Mouse (Mus musculus): ENCODE data around the gene Txlna.

Gene Txlna

DNA sequence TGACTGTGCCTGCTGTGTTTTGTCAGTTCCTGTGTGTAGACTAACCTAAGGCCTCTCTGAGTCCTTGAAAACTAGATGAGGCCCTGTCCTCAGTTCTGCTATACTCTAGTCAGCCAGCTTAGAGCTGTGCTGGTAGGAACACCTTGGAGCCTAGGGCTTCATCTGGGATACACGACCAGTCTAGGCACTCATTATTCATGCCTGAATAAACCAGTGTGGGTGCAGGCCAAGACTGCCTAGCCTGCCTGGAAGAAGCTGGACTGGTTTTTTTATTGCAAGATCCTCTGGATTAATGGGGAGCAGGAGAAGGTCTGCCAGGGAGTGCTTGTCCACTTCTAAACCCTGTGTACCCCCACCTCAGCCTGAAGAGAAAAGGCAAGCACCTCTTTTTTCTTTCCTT is 53.9 kb downstream of the Txlna start:
- no peak for DNase-seq

DNA sequence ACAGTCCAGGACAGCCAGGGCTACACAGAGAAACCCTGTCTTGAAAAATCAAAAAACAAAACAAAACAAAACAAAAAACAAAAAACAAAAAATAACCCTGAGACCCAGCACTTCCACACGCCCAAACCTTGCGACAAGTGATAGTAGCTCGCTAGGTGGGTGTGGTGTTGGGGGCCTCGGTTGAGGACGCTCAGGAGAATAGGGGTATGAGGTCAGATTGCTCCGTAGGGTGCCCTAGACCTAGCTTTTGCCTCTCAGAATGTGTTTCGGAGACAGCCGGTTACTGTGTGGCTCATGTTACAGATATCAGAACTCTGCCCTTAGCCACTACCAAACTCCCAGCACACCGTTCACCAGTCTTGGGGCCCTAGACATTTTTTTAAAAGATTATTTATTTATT is 55.1 kb downstream of the Txlna start:
- no peak for DNase-seq

DNA sequence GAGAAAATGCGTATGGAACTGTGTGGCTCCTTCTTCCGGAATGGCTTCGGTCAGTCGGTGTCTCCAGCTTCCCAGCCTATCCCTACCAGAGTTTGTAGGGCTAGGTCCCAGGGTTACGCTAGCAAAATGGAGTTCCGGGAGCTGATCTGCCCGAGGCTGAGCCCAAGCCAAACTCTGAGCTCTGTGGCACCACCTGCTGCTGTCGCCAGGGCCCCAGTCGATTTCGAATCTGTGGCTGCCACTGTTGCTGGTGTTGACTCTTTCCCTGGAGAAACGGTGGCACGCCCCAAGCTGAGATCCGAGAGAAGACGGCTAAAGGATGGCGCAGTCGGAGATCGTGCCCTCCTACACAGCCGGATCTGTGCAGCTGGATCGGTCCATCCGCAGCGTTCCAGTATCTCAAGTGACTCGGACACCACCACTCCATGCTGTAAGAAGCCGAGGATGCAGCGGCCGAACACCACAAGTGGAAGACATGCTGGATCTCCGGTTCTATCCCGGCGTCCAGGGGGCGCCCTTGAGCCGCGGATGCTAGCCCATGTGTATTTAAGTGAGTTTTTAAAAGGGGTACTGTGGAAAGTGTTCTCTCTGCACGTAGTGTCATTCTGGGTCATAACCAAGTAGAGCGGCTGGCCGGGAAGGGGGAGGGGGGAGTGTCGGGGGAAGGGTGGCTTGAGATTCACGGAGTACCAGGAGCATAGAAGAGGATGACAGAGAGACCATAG is 55.8 kb downstream of the Txlna start:
- DNase-seq = peak; percentile 98

DNA sequence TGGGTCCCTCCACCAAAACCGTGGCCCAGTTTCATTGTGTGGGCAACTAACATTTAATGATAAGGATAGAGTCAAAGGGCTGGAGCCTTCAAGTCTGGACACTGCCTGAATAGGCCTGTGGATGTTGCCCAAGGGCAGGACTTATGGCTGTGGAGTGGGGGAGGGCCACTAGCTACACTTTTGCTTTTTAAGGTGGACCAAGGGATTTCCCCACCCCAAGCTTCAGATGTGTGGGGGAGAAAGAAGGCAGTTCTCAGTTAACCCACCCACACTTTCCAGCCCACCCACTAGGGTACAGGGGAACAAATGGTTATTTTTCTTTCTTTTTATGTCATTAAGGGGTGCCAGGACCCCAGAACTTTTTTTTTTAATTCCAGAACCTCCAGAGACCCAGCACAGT is 56.5 kb downstream of the Txlna start:
- no peak for DNase-seq

DNA sequence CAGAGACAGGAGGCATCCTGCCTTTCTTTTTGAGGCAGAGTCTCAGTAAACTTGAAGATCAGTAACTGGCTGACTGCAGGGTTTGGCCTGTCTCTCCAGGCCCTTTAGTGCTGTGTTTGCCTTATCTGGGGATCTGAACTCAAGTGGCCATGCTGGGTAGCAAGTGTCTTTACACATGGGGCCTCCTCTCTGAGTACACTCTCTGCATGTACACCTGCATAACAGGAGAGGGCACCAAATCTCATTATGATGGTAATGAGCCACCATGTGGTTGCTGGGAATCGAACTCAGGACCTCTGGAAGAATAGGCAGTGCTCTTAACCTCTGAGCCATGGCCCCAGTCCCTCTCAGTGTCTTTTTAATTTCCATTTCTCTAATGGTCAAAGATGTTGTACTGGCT is 58.6 kb downstream of the Txlna start:
- no peak for DNase-seq

DNA sequence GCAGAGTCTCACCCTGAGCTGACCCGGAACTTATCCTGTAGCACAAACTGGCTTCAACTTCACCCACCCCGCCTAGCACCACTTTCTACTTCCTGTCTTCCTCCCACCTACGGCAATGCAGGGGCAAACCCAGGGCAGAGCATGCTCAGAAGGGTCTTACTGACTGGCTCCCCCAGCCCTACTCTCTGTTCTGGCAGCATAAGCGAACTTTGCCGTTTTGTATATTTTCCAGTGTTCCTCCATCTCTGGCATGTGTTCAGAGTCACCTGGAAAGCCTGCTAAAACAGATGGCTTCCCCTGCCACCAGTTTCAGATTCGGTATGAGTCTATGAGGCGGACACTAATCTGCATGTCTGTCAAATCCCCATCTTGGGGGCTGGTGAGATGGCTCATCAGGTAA is 60.5 kb downstream of the Txlna start:
- DNase-seq = no peak

DNA sequence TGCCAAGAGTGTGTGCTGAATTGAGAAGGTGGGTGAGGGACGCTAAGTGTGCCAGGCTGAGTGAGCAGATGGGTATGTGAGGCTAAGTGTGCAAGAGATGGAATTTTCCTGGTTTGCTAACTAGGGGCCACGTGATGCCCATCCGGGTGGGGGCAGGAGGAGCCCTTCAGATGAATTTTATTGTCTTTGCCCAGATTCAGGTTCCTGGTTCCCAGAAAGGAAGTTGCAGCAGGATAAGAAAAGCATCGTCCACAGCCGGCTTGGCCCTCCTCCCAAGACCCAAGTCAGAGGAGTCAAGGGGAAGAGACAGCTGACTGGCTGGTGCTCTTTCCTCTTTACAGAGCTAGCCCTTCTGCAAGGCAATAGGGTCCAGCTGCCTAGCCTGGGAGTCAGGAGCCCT is 62.4 kb downstream of the Txlna start, which contains the start of gene Fam167b:
Fam167b (minus strand) TSS at position 84 of the 400 bp plus-strand sequence.
- peak; percentile 98 for DNase-seq

DNA sequence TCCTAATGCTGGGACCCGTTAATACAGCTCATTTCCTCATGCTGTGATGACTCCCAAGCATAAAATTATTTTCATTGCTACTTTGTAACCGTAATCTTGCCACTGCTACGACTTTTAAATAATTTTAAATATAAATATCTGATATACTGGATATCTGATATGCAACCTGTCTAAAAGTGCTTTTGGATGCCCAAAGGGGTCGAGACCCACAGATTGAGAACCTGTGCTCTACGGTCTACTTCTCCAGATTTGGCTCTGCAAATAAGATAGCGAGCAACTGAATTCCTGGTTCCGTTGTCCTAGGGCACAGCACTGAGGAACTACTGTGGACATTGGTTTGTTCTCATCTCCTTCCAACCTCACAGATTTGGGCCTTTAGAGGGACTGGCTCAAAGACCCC is 63.2 kb downstream of the Txlna start:
- no peak for DNase-seq

DNA sequence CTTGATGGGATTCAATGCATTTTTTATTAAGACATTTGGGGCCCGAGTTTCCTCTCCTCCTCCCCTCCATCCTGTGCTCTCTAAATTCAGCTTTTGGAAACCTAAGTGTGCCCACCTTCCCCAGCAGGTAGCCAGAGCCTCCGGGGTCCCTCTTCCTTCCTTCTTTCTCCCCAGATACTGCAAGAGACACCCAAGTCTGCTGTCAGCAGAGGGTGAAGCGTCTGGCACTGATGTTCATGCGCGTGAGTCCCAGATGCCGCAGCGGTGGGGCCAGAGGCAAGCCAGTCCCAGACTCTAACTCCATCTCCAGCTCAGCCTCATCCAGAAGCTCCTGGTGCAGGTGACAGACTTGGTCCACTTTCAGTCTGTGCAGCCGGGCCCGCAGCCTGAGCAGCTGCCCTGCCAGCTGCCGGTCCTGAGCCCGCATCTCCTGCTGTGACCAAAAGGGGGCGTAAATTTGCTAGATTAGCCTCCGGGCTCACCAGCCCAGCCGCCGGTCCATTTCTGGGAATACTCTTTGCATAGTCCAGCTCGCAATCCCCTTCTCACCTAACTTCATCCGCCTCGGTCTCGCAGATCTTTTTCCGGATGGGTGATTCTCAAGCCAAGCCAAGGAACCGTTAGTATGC is 63.9 kb downstream of the Txlna start:
- DNase-seq = peak; percentile 96
